In the genomic region with DNA sequence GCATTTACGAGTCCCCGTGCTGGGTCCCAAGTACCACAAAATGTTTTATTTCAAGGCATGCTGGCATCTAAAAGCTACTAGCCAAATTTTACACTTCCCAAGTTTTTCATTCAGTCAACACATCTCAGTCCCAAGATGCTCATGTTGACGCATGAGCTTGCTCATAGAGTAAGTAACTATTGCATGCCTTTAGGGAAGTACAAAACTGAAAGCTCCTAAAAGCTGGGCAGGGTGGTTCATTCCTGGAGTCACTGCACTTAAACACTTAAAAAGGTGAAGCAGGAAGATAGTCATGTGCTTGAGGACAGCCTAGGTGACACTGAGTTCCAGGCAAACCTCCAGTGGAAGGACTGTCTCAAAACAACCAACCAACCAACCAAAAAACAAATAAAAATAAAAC, we compare ENCODE assay signal across 11 mouse cellular contexts.
"Had no signal": no experiment of that assay in that cellular context is flagged by ENCODE, and none has a peak within 500 bp of the region (broad histone marks: within the 10 kb centered on the region; RNA-seq: fewer than 3 reads in every experiment).

No protein-coding gene starts in this region.

- DNase-seq: kidney, adult 11 months; layer of hippocampus, postnatal 36 days; liver, embryonic 13.5 days; lung, embryonic 14.5 days; lung, postnatal 10 days; lung, postnatal 36 days; retina, postnatal 1 day; thymus, adult 18-20 months; thymus, postnatal 4 days had no signal

- ATAC-seq: intestine, embryonic 15.5 days; midbrain, embryonic 15.5 days had no signal
